Mouse (Mus musculus): ENCODE data around the gene Cabp1. TPM values are rescaled to one million over a fixed set of nuclear protein-coding genes. Genes with fewer than 3 reads are reported as not detected.
"Not testable (repeated sequence)": the region's sequence is repeated elsewhere in the genome, so short reads cannot be mapped to it uniquely, and the experiment has no call there.

Cabp1 gene
- polyA plus RNA-seq, 1 experiment from 2014 or later, result 0.96 TPM

DNA sequence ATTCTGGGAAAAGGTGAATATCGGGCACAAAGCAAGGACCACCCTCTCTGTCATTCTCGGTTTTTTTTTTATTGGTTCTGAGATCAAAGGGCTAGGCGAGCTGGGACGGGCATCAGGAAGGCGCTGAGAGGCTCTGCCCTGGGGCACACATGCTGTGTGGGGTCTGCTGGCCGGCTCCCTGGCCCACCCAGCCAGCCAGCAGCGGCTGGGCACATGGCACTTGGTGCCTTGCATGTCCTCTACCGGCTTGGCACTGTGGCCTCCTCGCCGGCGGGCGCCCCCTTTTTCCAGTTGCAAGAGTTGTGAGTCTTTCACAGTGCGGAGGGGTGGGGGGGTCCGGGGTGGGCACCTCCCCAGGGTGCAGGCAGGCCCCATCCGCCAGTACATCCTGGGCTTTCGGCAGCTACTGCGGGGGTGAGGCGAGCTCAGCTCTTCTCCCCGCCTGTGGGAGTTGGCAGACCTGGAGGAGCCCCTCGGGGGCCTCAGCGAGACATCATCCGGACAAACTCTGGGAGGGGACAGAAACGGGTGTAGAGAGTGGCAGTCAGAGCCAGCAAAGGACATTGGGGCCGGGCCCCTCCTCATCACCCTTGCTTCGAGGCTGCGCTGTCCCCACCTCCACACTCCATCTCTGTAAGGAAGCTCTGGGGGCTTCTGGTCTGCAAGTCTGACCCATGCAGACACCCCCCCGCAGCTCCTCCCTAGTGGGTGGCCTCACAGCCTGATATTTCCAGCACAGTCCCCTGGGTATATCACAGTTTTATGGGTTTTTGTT is 25.4 kb downstream of the Cabp1 start:
- Histone ChIP-seq H3K4me2 (no peak overlapping the region), H3K27me3 (no peaks in the 10 kb centered on the region), H3K9me3 (replicated peaks) (no peaks in the 10 kb centered on the region), H3K36me3 (no peaks in the 10 kb centered on the region), H3K4me1 (replicated peaks) (peaks cover 21% of the 10 kb centered on the region), H3K4me3 (no peak overlapping the region), H3K9ac (no peak overlapping the region), H3K27ac (no peak overlapping the region)
- no peak for ATAC-seq (replicated peaks; ENCODE audit: insufficient number of reproducible peaks, insufficient read depth, low FRiP score, low read depth)
- WGBS, result 46% methylated on average over 27 of the region's 27 CpGs

- ATAC-seq (replicated peaks; ENCODE audit: insufficient number of reproducible peaks, insufficient read depth, low FRiP score, low read depth), result peak; percentile 68
- H3K27ac ChIP-seq, result peak overlapping the region; percentile 58; the same call in 1 of the 2 replicates
- H3K36me3 ChIP-seq, result no peaks in the 10 kb centered on the region
- H3K4me2 ChIP-seq, result no peak overlapping the region
- no peak overlapping the region for H3K9ac ChIP-seq
- no peak overlapping the region for H3K4me3 ChIP-seq
- no peaks in the 10 kb centered on the region for H3K27me3 ChIP-seq
- no peaks in the 10 kb centered on the region for H3K9me3 ChIP-seq (replicated peaks)
- 56% methylated on average over 6 of the region's 6 CpGs for WGBS
- peaks cover 21% of the 10 kb centered on the region for H3K4me1 ChIP-seq (replicated peaks)
Measured at GRCm38 (mm10) chr5:115167396-115167795, 26.8 kb downstream of the Cabp1 start.

GRCm38 (mm10) chr5:115166815-115167194 is 27.4 kb downstream of the Cabp1 start:
- no peak overlapping the region for H3K4me2 ChIP-seq
- no peak overlapping the region for H3K4me3 ChIP-seq
- H3K36me3 ChIP-seq, result no peaks in the 10 kb centered on the region
- H3K27ac ChIP-seq, result peak overlapping the region; percentile 58; the same call in 1 of the 2 replicates
- no peaks in the 10 kb centered on the region for H3K27me3 ChIP-seq
- H3K9ac ChIP-seq, result no peak overlapping the region
- peaks cover 21% of the 10 kb centered on the region for H3K4me1 ChIP-seq (replicated peaks)
- 72% methylated on average over 7 of the region's 7 CpGs for WGBS
- ATAC-seq (replicated peaks; ENCODE audit: insufficient number of reproducible peaks, insufficient read depth, low FRiP score, low read depth), result no peak
- H3K9me3 ChIP-seq (replicated peaks), result no peaks in the 10 kb centered on the region

GRCm38 (mm10) chr5:115165895-115166814 is 28.0 kb downstream of the Cabp1 start:
- Histone ChIP-seq H3K9ac (no peak overlapping the region), H3K4me1 (replicated peaks) (peaks cover 25% of the 10 kb centered on the region)
- no peak for ATAC-seq (replicated peaks; ENCODE audit: insufficient number of reproducible peaks, insufficient read depth, low FRiP score, low read depth)

DNA sequence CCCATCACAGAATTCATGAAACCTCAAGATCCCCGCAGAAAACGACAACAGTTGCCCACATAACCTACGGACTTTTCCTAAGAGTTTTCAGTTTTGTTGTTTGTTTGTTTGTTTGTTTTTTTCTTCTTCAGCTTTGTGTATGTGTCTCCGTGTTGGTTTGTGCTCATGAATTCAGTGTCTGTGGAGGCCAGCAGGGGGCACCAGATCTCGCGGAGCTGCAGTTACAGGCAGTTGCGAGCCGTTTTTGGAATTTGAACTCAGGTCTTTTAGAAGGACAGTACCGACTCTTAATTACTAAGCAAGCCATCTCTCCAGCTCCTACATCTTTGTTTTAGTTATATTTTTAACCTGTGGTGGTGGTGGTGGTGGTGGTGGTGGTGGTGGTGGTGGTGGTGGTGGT is 28.8 kb downstream of the Cabp1 start:
- H3K4me3 ChIP-seq, result no peak overlapping the region
- H3K4me2 ChIP-seq, result no peak overlapping the region
- 52% methylated on average over 9 of the region's 9 CpGs for WGBS
- H3K9ac ChIP-seq, result no peak overlapping the region
- no peaks in the 10 kb centered on the region for H3K27me3 ChIP-seq
- no peak overlapping the region for H3K27ac ChIP-seq
- H3K36me3 ChIP-seq, result no peaks in the 10 kb centered on the region
- H3K4me1 ChIP-seq (replicated peaks), result peaks cover 26% of the 10 kb centered on the region
- no peaks in the 10 kb centered on the region for H3K9me3 ChIP-seq (replicated peaks)
- no peak for ATAC-seq (replicated peaks; ENCODE audit: insufficient number of reproducible peaks, insufficient read depth, low FRiP score, low read depth)

More at GRCm38 (mm10) chr5:115165895-115166814, 28.0 kb downstream of the Cabp1 start:
- Histone ChIP-seq H3K9me3 (replicated peaks) (no peaks in the 10 kb centered on the region), H3K27ac (peak overlapping the region; percentile 59; the same call in 1 of the 2 replicates), H3K36me3 (no peaks in the 10 kb centered on the region), H3K4me3 (no peak overlapping the region), H3K4me2 (no peak overlapping the region), H3K27me3 (no peaks in the 10 kb centered on the region)
- 36% methylated on average over 11 of the region's 11 CpGs for WGBS

GRCm38 (mm10) chr5:115164446-115164845 is 29.7 kb downstream of the Cabp1 start:
- 80% methylated on average over 4 of the region's 4 CpGs for WGBS
- H3K4me1 ChIP-seq (replicated peaks), result peaks cover 26% of the 10 kb centered on the region
- not testable (repeated sequence) for H3K4me3 ChIP-seq; H3K9ac ChIP-seq; H3K4me2 ChIP-seq; H3K36me3 ChIP-seq; H3K27me3 ChIP-seq; H3K27ac ChIP-seq; H3K9me3 ChIP-seq (replicated peaks); ATAC-seq (replicated peaks; ENCODE audit: insufficient number of reproducible peaks, insufficient read depth, low FRiP score, low read depth)

DNA sequence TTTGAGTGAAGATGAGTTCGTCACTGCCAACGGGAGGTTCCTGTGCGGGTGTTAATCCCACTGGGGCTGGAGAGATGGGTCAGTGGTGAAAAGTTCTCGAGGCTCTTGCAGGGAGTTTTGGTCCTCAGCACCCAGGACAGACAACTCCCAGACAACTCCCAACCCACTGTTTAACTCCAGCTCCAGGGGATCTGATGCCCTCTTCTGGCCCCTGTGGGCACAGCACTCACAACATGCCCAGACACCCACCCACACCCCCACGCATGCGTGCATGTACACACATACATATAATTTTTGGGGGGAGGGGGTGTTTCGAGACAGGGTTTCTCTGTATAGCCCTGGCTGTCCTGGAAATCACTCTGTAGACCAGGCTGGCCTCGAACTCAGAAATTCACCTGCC is 30.6 kb downstream of the Cabp1 start:
- H3K9ac ChIP-seq, result no peak overlapping the region
- 38% methylated on average over 8 of the region's 8 CpGs for WGBS
- H3K4me1 ChIP-seq (replicated peaks), result peaks cover 25% of the 10 kb centered on the region
- H3K27me3 ChIP-seq, result no peaks in the 10 kb centered on the region
- H3K9me3 ChIP-seq (replicated peaks), result no peaks in the 10 kb centered on the region
- ATAC-seq (replicated peaks; ENCODE audit: insufficient number of reproducible peaks, insufficient read depth, low FRiP score, low read depth), result no peak
- no peak overlapping the region for H3K4me3 ChIP-seq
- no peak overlapping the region for H3K4me2 ChIP-seq
- H3K36me3 ChIP-seq, result no peaks in the 10 kb centered on the region
- H3K27ac ChIP-seq, result no peak overlapping the region

DNA sequence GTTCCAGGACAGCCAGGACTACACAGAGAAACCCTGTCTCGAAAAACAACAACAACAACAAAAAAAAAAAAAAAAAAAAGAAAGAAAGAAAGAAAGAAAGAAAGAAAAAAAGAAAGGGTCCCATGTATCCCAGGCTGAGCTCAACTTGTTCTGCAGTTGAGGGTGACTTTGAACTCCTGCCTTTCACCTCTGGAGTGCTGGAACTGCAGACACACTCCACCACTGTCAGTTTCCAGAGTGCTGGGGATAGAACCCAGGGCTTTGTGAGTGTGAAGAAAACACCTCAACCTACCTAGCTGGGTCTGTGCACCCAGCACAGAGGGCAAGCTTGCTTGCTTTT is 32.3 kb downstream of the Cabp1 start:
- not testable (repeated sequence) for H3K9me3 ChIP-seq (replicated peaks); H3K27ac ChIP-seq; ATAC-seq (replicated peaks; ENCODE audit: insufficient number of reproducible peaks, insufficient read depth, low FRiP score, low read depth); H3K27me3 ChIP-seq; H3K4me2 ChIP-seq; H3K36me3 ChIP-seq; H3K9ac ChIP-seq; H3K4me3 ChIP-seq
- peaks cover 24% of the 10 kb centered on the region for H3K4me1 ChIP-seq (replicated peaks)
- WGBS, result 63% methylated on average over 1 of the region's 1 CpGs

GRCm38 (mm10) chr5:115161064-115161939 is 32.9 kb downstream of the Cabp1 start:
- Histone ChIP-seq H3K4me1 (replicated peaks) (peaks cover 25% of the 10 kb centered on the region), H3K27ac (peak overlapping the region; percentile 32), H3K27me3 (no peaks in the 10 kb centered on the region), H3K4me3 (no peak overlapping the region), H3K36me3 (no peaks in the 10 kb centered on the region), H3K4me2 (peak overlapping the region; percentile 7; the same call in 1 of the 2 replicates), H3K9me3 (replicated peaks) (no peaks in the 10 kb centered on the region), H3K9ac (no peak overlapping the region)
- 36% methylated on average over 13 of the region's 13 CpGs for WGBS
- ATAC-seq (replicated peaks; ENCODE audit: insufficient number of reproducible peaks, insufficient read depth, low FRiP score, low read depth), result no peak

GRCm38 (mm10) chr5:115160655-115161054 is 33.5 kb downstream of the Cabp1 start:
- ATAC-seq (replicated peaks; ENCODE audit: insufficient number of reproducible peaks, insufficient read depth, low FRiP score, low read depth), result no peak
- H3K27ac ChIP-seq, result peak overlapping the region; percentile 32
- no peaks in the 10 kb centered on the region for H3K9me3 ChIP-seq (replicated peaks)
- H3K36me3 ChIP-seq, result no peaks in the 10 kb centered on the region
- no peaks in the 10 kb centered on the region for H3K27me3 ChIP-seq
- 68% methylated on average over 6 of the region's 6 CpGs for WGBS
- no peak overlapping the region for H3K4me3 ChIP-seq
- H3K4me1 ChIP-seq (replicated peaks), result peaks cover 25% of the 10 kb centered on the region
- H3K4me2 ChIP-seq, result no peak overlapping the region
- H3K9ac ChIP-seq, result no peak overlapping the region

- peak overlapping the region; percentile 98 for H3K27ac ChIP-seq
- 38% methylated on average over 12 of the region's 12 CpGs for WGBS
- H3K9ac ChIP-seq, result peak overlapping the region; percentile 77
- no peaks in the 10 kb centered on the region for H3K9me3 ChIP-seq (replicated peaks)
- no peaks in the 10 kb centered on the region for H3K27me3 ChIP-seq
- H3K4me2 ChIP-seq, result peak overlapping the region; percentile 80
- H3K4me1 ChIP-seq (replicated peaks), result peaks cover 40% of the 10 kb centered on the region
- H3K4me3 ChIP-seq, result peak overlapping the region; percentile 89
- H3K36me3 ChIP-seq, result no peaks in the 10 kb centered on the region
- no peak for ATAC-seq (replicated peaks; ENCODE audit: insufficient number of reproducible peaks, insufficient read depth, low FRiP score, low read depth)
Measured at GRCm38 (mm10) chr5:115159165-115159564, 35.0 kb downstream of the Cabp1 start.

Data from heart, embryonic 15.5 days (tissue).